Mouse (Mus musculus) G1E (cell line): ENCODE results near the gene Pomp.

Experiments
- CTCF ChIP-seq: IDR thresholded peaks from 2 replicates; pipeline ENCODE4 v1.5.1; 2012; ENCODE audit warnings: low read depth, low read length, inconsistent platforms, mixed read lengths
- GATA1 ChIP-seq: IDR thresholded peaks from 2 replicates; pipeline ENCODE4 v1.6.1; 2012; ENCODE audit warnings: borderline replicate concordance, low read length, inconsistent platforms, mixed read lengths

GRCm38 (mm10) chr5:147817747-147818496 is 42.3 kb upstream of the Pomp start:
- TF ChIP-seq GATA1 (no peak), CTCF (no peak)
